Mouse (Mus musculus): ENCODE measurements at regions not wholly inside any gene's neighbourhood (a gene's known extent, or its start where the extent isn't known, plus 50 kb on each side); places are given as distances from the start of the nearest gene placed in this dataset.

DNA sequence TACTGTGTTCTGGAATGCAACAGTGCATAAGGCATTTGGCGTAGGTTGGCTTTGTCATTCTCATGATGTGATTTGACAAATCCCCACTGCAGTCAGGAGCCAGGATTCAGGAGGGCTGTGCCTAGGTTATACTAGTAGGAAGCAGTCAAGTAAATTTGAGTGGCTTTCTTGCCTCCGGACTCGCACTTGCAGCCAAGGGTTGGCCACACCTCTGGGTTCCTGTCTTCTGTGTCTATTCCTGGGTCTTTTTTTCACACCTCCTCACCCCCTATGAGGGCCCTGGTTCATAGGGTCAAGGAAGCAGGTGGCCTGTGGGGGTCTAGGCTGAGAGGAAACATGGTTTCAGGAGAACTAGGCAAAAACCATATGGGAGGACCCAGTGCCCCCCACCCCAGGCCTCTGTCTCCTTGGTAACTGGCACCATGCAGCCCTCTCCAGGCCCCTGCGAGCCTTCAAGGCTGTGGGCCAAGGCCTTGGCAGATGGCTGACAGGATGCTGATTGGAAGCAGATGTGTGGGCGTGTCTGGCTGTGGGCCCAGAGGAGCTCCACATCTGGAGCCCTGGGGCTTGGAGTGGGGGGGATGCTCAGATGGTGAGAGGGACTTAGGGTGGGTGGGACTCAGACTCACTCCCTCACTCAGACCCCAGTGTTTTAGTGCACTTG, 195.7 kb downstream of the Rgs3 start:
- peak; percentile 88 for DNase-seq

DNA sequence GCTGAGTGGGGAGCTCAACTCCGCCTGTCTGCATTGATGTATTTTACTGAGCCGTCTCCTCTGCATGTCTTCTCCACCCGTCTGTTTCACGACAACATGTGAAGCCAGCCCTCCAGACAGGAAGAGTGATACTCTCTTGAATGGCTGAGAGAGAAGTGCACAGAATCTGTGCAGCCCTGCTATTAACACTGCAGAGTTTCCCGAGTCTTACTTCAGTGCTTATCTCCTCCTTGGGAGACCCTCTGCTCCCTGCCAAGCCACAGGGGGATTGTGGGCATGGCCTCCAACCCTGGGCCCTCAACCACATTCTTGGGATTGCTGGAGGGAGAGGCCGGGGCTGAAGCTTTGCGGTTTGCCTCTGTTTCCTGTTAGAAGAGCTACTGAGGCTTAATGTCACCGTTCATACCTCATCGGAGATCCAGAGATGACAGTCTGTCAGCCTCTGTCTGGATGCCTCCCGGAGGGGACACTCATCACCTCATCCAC, 197.1 kb downstream of the Rgs3 start:
- DNase-seq: no peak

DNA sequence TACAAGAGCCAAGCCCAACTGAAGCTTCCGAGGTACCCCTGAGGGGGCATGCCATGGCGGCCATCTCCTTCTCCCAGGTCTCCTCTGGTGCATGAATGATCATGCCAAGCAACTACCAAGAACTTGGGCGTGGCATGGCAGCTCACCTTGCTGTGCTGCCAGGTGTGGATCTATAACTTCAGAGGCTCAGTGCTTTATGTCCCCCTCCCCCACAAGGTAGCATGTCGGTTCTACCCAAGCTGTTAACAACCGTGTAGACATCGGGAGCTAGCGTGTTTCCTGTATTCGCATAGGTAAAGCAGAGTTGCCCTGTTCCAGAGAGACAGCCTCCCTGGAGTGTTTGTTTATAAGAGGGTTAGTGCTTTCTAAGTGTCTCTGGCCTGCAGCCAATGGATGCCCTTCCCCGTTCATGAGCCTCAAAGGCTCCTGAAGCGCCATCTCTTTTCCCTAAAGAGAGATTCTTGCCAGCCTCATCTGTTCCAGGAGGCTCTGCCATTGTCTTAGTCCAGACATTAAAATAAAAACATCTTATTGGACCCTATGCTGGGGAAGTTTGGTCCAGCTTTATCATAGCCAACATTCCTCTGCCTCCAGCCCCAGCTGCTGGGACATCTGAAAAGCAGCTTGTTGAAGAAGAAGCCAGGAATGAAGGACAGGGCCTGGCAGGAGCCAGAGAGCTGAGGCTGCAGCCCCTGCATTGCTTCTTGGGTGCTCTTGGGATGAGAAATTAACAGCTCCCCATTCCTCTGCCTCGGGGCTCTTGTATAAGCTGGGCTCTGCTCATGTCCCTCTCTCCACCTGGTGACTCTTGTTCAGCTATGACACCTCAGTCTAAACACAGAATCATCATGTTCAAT, 201.3 kb downstream of the Rgs3 start:
- DNase-seq: no peak

DNA sequence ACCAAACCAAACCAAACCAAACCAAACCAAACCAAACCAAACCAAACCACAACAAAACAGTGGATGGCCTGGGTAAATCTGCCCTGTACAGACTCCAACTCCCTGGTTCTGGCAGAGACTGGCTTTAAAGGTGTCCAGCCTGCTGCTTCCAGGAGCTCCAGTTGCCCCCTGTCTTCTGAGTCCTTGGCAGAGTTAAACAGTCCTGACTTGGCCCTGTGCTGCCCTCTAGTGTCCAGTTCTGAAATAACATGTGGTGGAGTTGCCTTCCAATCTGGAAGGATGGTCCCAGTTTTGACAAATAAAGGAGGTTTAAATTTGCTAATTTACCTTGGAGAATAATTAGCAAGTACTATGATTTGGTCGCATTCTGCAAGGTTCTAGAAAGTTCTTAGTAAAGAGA, 202.0 kb downstream of the Rgs3 start:
- DNase-seq: peak; percentile 85

DNA sequence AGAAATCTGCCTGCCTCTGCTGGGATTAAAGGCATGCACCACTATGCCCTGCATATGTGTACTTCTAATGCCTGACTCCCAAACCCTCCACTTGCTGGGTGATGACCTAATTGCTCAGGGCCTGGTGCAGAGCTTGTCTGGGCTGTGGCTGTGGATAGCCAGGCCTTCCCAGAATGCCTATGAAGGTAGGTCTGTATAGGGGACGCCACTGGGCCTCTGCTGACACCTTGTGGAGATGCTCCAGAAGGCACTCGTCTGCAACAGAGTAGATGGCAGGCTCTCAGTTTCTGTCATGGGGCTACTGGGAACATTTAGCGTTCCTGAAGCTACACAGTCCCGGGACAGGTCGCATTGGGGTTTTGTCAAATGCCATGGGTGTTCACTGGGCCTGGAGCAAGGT, 201.4 kb upstream of the Zfp618 start:
- DNase-seq: peak; percentile 87

DNA sequence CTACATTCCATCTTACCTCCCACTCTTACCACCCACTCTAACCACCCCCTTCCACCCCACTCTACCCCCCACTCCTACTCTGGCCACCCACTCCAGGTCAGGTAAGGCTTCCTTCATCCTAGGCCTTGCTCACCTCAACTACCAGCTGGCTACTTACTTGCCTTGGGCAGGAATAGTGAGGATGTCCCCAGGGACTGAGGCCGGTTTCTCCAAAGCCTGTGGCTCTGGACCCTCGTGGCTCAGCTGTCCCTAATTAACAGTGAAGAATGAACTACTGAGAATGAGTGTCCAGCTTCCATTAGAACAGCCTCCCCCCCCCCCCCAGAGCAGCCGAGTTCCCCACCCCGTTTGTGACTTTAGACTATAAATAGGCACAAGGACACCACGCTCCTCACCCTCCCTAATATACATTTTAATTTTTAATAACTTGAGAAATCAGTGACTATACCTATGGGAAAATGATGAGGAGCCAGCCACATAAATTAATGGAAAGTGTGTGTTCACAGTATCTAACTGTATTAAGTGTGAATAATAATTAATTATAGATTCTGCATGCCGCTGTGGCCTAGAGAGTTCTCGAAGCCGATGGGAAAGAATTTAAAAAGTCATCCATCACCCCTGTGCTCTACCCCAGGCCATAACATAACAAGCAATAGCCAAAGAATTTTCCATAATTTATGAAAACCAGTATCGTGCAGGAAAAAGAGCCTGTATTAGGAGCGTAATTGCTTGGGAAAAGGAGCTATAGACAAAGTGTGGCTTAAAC, 195.7 kb upstream of the Zfp618 start:
- DNase-seq: no peak

DNA sequence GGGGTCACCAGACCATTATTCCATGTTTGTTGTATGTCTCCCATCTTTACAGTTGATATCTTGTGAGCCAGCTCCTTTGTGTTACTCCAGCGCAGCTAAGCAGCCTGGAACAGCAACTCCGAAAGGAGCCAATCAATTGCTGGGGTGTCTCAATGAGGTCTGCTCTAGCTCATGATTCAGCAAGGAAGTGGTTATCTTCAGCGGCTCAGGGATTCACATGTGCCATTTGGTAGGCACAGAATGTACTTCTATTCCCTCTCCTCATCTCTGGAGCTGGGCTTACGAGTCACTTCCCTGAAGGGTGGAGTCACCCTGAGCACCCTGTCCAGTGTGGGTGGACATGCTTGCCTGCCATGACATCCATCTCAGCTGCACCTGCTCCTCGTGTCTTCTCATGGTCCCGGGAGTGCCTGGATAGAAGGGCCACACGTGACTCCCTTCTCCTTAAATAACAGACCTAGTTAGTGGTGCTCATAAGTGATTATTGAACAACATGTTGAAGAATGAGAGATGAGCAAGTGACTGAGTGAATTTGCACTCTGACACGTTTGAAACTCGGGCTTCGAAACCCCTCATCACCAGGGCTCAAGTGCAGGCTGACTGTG, 190.3 kb upstream of the Zfp618 start:
- no peak for DNase-seq

DNA sequence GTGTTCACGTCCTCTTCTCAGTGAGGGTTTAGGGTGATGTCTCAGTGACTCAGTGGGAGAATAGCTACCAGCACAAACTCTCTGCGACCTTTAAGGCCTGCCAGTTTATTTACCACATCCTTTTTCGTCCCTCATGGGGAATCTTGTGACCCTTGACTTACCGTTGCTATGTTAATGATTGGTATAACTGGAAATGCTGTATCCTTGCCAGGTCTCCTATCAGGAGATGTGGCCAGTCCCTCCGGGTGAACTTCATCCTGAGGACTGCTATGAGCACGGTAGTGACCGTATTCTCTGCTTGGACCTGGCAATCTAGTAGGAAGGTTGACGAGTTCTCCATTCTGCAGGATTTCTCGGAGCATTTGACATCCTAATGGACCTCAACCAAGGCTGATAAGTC, 188.5 kb upstream of the Zfp618 start:
- no peak for DNase-seq

DNA sequence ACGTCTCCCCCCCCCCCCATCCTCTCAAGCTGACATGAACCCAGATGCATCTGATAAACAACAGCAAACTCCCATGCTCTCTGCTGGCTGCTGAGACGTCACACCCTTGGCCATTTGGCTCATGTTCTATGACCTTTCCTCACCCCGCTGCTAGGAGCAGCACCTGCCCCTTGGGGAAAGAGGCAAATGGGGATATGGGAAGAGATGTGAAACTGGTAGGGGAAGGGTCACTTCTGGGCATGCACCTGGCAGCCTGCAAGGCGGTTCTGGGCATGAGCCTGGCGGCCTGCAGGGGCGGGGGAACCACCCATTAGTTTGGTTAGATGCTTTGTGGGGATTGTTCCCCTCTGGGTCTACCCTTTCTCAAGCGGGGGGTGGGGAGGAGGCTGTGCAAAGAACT, 187.9 kb upstream of the Zfp618 start:
- DNase-seq: no peak

DNA sequence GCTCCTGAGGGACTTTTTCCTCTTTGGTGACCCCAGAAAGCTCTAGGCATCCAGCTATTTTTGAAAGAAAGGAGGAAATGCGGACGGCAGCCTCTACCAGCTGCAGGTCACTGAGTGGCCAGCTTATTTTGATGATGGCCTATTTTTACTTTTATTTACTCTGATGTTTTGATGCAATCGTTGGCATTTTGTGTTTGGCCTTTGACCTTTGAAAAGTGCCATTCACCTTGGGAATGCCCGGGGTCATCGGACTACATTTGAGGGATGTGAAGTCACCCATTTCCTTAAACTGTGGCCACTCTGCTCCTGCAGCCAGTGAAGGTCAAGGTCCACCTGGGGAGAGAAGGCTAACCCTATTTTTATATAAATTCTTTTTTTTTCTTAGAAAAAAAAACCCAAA, 186.8 kb upstream of the Zfp618 start:
- no peak for DNase-seq

DNA sequence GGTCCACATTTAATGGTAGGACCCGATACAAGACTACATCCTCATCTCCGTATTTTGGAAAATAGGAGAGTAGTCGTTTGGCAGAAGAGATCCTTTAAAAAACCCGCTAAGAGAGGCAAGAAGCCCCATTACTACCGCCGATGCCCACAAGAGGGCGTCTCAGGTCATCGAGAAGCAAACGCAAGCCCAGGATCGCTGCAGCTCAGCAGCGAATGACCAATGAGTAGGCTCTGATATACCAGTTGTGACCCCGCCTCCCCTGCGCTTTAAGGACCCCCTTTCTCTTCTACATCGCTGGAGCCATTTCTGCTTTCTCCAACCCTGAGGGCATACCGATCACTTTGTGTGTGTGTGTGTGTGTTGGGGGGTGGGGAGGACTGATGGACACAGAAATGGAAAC, 185.0 kb upstream of the Zfp618 start:
- DNase-seq: peak; percentile 94

DNA sequence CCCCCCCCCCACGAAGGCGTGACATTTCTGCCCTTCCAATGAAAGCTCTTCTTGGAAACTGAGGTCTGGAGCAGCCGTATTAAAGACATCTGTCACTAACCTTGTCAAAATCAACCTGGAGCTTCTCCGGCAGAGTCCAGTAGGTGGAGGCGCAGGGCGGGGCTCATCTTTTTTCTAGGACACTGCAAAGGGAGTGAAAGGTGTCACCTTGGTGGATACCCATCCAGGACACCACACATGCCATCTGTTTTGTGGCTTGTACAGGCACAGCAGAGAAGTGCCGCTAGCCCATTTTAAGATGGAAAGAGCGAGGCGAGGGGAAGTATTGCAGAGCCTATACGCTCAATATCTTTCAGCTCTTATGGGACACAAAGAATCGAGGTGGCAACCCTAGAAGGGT, 184.5 kb upstream of the Zfp618 start:
- no peak for DNase-seq

DNA sequence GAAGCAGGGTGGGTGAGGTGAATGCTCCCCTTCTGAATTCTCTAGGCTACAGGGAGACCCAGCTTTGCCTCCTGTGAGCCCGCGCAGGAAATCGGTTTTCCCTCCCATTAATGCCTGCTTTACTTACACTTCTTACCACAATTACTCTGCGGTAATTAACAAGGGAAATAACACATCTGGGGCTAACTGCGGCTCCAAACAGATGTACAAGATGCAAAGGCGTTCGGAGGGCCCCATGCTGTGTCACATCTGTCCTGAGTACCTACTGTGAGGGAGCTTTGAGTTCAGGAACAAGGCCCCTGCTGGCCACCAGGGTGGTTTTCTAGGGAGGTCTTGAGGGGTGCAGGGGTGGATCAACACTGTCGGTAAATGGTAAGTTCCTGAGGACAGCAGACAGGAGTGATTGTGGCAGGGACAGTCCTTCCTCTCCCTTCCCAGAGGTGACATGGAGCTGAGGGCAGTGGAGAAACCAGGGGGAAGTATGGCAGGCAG, 184.0 kb upstream of the Zfp618 start:
- DNase-seq: no peak

DNA sequence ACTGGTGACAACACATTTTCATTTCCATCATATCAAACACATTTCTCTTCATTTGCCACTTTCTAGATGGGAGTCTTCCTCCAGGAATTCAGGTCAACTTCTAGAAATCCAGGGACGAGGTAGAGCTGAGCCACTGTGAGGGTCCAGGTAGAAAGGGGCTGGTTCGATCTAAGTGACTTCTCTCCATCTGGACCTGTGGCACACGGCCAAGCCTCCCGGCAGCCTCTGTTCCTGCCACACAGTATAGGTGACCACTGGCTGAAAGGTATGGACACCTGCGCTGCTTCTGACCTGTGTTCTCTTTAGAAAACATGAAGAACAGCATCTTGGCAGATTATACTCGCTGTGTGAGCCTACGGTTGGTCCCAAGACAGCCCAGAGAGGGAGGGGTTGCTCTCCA, 179.7 kb upstream of the Zfp618 start:
- DNase-seq: no peak

DNA sequence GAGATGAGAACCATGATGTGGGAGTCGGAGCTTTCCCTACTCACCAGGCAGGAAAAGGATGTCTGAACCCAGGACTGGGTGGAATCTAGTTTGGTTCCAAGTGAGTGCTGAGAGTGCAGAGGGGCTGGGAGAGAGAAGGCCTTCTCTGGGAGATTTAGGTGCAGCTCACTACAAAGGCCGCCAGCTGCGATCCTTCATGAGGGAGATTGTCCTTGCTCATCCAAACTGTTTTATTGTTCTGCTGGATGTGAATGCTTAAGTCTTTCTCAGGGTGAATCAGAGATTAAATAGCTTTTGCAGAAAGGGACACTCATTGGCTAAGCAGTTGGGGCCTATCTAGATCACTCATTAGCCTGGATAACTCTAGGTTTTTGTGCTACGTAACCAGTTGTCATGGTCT, 175.7 kb upstream of the Zfp618 start:
- no peak for DNase-seq

DNA sequence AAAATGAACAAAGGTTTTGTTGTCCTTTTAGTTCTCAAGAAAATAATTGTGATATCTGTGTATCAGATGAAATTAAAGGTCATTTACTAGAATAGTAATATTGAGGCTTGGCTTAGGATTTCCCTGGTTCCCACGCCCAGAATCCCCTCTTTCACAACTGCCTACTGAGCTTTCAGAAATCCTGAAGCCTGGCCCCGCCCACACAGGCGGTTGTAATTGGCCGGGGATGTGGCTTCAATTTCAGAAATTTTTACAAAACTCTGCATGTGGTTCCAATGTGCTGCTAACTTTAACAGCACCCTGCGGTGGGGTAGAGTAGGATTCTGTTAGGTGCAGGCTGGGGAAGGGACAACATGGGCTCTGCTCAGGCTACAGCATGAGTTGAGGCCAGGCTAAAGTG, 171.8 kb upstream of the Zfp618 start:
- no peak for DNase-seq

DNA sequence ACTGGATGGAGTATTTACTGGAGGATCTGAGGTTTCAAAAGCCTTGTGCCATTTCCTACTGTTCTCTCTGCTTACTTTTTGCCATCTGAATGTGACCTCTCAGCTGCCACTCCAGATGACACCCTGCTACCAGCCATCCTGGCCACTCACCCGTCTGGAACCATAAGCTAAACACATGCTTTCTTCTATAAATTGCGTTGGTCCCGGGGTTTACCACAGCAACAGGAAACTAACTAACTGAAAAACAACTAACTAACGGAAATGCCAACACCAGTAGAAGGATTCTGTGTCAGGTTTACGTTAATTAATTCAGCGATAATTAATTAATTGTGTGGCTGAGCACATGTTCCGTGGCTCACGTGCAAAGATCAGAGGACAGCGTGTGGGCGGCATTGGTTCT, 169.8 kb upstream of the Zfp618 start:
- no peak for DNase-seq

DNA sequence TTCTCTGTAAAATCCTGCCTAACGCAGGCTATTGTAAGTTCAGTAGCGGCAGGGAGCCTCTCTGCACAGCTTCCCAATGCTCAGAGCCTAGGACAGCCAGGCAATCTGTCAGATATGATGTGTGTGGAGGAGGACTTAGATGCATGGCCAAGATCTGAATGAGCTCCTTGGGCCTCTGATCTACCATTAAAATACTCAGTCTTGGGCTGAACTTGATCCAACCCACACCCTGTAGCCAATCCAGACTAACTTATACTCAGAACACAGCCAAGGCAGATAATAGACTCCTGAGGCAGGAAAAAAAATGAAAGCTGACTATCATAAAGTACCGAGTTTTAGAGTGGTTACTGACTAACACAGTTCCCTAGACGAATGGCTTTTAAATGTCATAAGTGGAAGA, 165.4 kb upstream of the Zfp618 start:
- DNase-seq: no peak

DNA sequence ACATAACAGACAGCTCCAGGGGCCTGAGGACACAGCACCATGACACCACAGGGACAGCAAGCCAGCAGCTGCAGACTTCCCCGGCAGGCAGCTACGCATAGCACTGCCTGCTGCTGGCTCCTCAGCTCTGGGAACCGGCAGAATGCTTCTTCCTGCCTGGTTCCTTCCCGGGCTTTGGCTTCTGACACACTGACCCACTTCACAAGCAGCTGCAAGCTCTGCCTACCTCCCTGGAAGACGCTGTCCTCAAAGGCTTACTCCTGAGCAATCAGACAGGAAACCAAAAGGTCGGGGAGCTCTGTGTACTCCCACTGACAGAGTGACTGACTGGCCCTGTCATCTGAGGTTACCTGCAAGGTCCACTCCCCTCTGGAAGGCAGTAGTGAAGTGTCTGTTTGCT, 159.5 kb upstream of the Zfp618 start:
- peak; percentile 18 for DNase-seq

DNA sequence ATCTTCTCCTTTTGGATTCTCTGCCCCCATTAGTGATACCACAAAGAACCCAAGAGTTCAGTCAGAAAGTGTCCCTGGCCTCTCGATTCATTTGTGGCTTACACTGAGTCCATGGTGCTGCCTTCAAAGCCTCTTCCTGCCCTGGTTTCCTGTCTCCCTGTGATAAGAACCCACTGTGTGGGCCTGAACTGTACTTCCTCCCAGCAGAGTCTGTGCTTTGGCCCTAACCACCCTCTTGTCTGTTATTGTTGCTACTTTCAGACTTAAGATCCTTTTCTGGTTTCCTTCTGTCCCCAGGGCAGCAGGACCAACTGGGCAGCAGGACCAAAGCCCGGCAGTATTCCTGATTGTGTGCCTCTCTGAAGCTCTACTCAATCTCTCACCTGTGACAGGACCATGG, 158.6 kb upstream of the Zfp618 start:
- DNase-seq: no peak

DNA sequence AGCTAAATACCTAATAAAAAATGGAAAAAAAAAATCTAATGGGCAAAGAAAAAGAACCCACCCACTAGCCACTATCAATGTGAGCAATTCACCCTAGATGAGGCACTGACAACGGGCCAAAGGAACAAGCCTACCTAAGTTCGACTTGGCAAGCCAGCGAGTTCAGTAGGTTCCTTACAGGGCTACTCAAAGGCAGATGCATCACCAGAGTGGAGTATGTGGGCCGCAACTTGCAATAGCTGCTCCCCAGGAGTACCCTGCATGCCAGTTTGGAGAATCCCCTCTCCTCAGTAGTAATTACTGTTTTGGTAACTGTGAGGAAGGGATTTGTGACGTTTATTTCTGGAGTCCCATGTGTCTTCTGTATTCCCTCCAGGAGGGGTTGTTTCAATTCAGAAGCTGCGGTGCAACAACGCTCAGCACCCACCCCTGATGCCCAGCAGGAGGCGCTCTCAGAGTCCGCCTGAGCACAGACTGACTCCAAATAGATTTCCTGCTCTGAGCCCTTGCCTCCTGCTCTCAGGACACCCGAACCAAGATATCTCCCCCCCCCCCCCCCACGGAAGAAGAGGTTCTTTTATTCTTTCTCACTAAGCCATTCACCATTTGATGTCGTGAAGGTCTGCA, 157.3 kb upstream of the Zfp618 start:
- no peak for DNase-seq

DNA sequence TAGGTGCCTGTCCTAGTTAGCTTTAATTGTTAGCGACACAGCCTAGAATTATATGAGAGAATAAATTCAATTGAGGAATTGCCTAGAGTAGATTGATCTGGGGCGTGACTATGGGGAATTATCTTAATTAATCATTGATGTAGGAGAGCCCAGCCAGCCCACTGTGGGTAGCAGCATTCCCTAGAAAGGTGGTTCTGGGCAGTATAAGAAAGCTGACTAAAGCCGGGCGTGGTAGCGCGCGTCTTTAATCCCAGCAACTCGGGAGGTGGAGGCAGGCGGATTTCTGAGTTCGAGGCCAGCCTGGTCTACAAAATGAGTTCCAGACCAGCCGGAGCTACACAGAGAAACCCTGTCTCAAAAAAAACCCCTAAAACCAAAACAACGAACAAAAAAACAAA, 156.8 kb upstream of the Zfp618 start:
- DNase-seq: no peak

DNA sequence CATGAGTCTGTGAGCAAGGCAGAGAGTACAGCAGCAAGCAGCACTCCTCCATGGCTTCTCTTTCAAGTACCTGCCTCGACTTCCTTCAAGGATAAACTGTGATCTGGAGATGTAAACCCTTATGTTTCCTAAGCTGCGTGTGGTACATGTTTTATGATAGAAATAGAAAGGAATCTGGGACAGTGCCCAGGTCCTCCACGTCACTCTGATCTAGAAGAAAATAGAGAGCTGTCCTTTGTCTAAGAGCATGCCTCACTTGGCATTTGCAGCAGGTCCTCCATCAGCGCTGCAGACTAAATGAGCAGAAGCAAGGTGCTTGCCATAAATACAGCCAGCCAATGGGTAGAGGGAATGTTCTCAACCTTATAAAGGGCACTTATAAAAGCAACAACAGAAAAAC, 156.3 kb upstream of the Zfp618 start:
- DNase-seq: no peak
